ENCODE assay signal across 29 mouse cellular contexts in genomic region chr15:63371328-63372023, GRCm38 (mm10).
DNase-seq lines count a peak whose midpoint lies in the region; ATAC-seq lines count a peak whose summit lies in the region.
"Had no signal": no experiment of that assay in that cellular context is flagged by ENCODE, and none has a peak within 500 bp of the region (broad histone marks: within the 10 kb centered on the region; RNA-seq: fewer than 3 reads in every experiment).

No protein-coding gene starts in this region.

- H3K4me2 ChIP-seq in kidney, embryonic 15.5 days = no peak overlapping the region
- H3K4me2 ChIP-seq: forebrain, embryonic 12.5 days; heart, embryonic 11.5 days; hindbrain, embryonic 12.5 days; intestine, embryonic 15.5 days; limb, embryonic 12.5 days; liver, embryonic 12.5 days; midbrain, embryonic 12.5 days; neural tube, embryonic 12.5 days; stomach, embryonic 15.5 days had no signal

- WGBS in kidney, embryonic 15.5 days = 18% methylated on average over 4 of the region's 4 CpGs

- no peaks in the 10 kb centered on the region for H3K9me3 ChIP-seq in kidney, embryonic 15.5 days (replicated peaks)
- H3K9me3 ChIP-seq: forebrain, embryonic 12.5 days; hindbrain, embryonic 12.5 days; intestine, embryonic 15.5 days; limb, embryonic 12.5 days; liver, embryonic 12.5 days; midbrain, embryonic 12.5 days; neural tube, embryonic 12.5 days; stomach, embryonic 15.5 days had no signal

- H3K27ac ChIP-seq in kidney, embryonic 15.5 days = peak overlapping the region; percentile 47
- H3K27ac ChIP-seq: forebrain, embryonic 12.5 days; hindbrain, embryonic 12.5 days; hindbrain, postnatal 0 days; intestine, embryonic 15.5 days; limb, embryonic 12.5 days; liver, embryonic 12.5 days; midbrain, embryonic 12.5 days; neural tube, embryonic 12.5 days; stomach, embryonic 15.5 days had no signal

- H3K9ac ChIP-seq in kidney, embryonic 15.5 days = no peak overlapping the region
- H3K9ac ChIP-seq: forebrain, embryonic 12.5 days; forebrain, postnatal 0 days; hindbrain, embryonic 12.5 days; intestine, embryonic 15.5 days; limb, embryonic 12.5 days; liver, embryonic 12.5 days; liver, postnatal 0 days; midbrain, embryonic 12.5 days; neural tube, embryonic 12.5 days; stomach, embryonic 15.5 days had no signal

- peak; percentile 97 for ATAC-seq in kidney, embryonic 15.5 days (replicated peaks; ENCODE audit: low FRiP score)
- ATAC-seq: forebrain, postnatal 0 days; hindbrain, postnatal 0 days; intestine, embryonic 15.5 days; liver, embryonic 12.5 days; liver, postnatal 0 days had no signal

- no peak overlapping the region for H3K4me3 ChIP-seq in kidney, embryonic 15.5 days (replicated peaks)
- H3K4me3 ChIP-seq: forebrain, embryonic 12.5 days; hindbrain, embryonic 12.5 days; intestine, embryonic 15.5 days; limb, embryonic 12.5 days; liver, embryonic 12.5 days; midbrain, embryonic 12.5 days; myocyte; neural tube, embryonic 12.5 days; stomach, embryonic 15.5 days had no signal

- H3K36me3 ChIP-seq in kidney, embryonic 15.5 days = no peaks in the 10 kb centered on the region
- H3K36me3 ChIP-seq: forebrain, embryonic 12.5 days; hindbrain, embryonic 12.5 days; intestine, embryonic 15.5 days; limb, embryonic 12.5 days; liver, embryonic 12.5 days; midbrain, embryonic 12.5 days; neural tube, embryonic 12.5 days; stomach, embryonic 15.5 days had no signal

- H3K4me1 ChIP-seq in kidney, embryonic 15.5 days = no peaks in the 10 kb centered on the region
- H3K4me1 ChIP-seq: forebrain, embryonic 12.5 days; hindbrain, embryonic 12.5 days; intestine, embryonic 15.5 days; limb, embryonic 12.5 days; liver, embryonic 12.5 days; midbrain, embryonic 12.5 days; neural tube, embryonic 12.5 days; stomach, embryonic 15.5 days had no signal

- H3K27me3 ChIP-seq in kidney, embryonic 15.5 days = no peaks in the 10 kb centered on the region
- H3K27me3 ChIP-seq: forebrain, embryonic 12.5 days; hindbrain, embryonic 12.5 days; intestine, embryonic 15.5 days; limb, embryonic 12.5 days; liver, embryonic 12.5 days; midbrain, embryonic 12.5 days; neural tube, embryonic 12.5 days; stomach, embryonic 15.5 days had no signal

- peak; percentile 8 for DNase-seq in embryo, embryonic 10.5 days (ENCODE audit: low spot score)
- no peak for DNase-seq in embryo, embryonic 10 days (ENCODE audit: low spot score)
- DNase-seq in kidney, adult 8-10 months = no peak
- peak; percentile 12 to 14 for DNase-seq in B cell, adult 2 months
- DNase-seq in mesoderm, embryonic 11.5 days (ENCODE audit: low read depth, low spot score) = peak; percentile 37
- DNase-seq in layer of hippocampus, adult 9-11 months = no peak
- DNase-seq: adrenal gland, postnatal 25 days; cerebellum, adult 11-12 months; cerebellum, postnatal 10 days; forebrain, postnatal 0 days; gastrocnemius, postnatal 14 days; heart, postnatal 36 days; kidney, postnatal 14 days; liver, postnatal 0 days; lung, postnatal 36 days; right cerebral cortex, postnatal 4 days; thymus, postnatal 14 days had no signal

Comparison
In these comparisons a context has a peak if more than half of its experiments do, and no peak if none do; other contexts are left out.
1. DNase-seq: peak in embryo, embryonic 10.5 days (single experiment), B cell, adult 2 months (2 of 2) and mesoderm, embryonic 11.5 days (single experiment); none in embryo, embryonic 10 days (single experiment), kidney, adult 8-10 months (0 of 2) and layer of hippocampus, adult 9-11 months (single experiment).